Mouse (Mus musculus): ENCODE measurements around the gene Exoc8.

The Exoc8 gene

DNA sequence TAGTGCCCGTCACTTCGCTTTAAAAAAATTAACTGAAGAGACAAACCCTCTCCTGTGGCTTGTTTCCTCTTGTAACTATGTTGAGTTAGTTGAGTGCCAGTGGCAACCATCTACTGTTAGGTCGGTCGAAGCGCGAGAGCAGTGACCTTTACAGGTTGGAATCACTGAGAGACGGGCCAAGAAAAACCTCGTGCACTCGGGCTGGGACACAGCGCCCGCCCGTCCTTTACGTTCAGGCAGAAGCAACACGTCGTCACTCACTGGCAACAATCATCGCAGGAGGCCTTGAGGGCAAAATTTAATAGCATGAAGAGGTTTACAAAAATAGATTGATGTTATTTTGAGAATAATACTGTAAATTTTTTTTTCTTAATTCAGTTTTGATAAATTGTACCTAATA, 12.4 kb upstream of the Exoc8 start:
- no peak for DNase-seq (ENCODE audit: extremely low spot score, low spot score)

DNA sequence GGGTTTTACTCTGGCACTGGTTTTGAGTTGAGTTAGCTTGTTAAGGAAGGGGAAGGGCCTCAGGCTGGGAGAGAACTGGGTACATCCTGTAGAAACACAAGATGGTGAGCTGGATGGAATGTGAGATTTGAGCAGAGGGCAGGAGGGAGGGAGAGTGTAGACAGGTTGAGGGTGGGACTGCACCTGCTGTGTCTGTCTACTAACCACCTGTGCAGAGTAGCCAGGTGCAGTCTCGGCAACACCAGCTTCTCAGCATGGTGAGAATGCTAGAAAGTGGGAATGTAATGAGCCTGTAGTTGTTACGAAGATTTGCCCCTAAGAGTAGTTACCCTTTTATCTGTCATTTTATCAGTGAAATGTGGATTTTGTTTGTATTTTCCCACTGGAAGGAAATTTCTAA, 8.0 kb upstream of the Exoc8 start:
- no peak for DNase-seq (ENCODE audit: extremely low spot score, low spot score)

DNA sequence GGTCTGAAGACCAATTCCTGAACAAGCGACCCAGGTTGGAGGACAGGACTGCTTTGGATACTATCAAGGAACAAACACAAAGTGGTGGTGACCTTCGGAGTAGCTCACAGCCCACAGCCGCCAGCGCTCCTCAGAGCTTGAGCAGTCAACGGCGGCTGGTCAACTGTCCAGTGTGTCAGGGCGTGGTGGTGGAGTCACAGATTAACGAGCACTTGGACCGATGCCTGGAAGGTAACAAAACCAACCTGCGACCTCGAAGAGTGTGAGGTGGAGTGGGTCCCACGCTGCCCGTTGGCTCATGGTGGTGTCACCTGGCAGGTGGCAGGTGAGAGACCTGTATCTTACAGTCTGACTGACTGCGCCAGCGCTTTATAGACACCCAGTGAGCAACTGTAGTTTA, 5.7 kb upstream of the Exoc8 start:
- no peak for DNase-seq (ENCODE audit: extremely low spot score, low spot score)

DNA sequence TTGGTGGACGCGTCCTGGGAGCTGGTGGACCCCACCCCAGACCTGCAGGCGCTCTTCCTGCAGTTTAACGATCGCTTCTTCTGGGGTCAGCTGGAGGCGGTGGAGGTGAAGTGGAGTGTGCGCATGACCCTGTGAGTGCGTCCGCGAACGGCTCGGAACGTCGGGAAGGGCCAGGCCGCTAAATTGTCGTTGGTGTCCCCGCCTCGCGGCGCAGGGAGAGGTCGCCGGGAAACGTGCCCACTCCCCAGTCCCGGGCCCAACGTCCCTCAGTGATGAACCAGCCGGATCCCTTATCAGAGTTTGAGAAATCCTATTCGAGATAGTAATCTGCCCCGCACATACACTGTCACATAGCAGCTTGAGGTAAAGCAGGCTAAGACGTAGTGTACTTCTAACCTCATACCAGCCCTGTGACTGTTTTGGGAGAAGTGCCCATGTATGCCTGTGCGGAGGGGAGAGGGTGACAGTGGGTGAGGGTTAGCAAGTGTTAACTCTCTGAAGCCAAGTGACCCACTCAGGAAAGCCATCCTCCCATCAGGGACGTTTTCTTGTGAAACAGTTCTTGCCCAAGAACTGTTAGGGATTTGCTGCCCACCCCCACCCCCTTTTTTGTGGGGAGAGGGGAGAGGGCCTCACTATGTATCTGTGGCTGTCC, 873 bp upstream of the Exoc8 start:
- DNase-seq (ENCODE audit: extremely low spot score, low spot score) = no peak

DNA sequence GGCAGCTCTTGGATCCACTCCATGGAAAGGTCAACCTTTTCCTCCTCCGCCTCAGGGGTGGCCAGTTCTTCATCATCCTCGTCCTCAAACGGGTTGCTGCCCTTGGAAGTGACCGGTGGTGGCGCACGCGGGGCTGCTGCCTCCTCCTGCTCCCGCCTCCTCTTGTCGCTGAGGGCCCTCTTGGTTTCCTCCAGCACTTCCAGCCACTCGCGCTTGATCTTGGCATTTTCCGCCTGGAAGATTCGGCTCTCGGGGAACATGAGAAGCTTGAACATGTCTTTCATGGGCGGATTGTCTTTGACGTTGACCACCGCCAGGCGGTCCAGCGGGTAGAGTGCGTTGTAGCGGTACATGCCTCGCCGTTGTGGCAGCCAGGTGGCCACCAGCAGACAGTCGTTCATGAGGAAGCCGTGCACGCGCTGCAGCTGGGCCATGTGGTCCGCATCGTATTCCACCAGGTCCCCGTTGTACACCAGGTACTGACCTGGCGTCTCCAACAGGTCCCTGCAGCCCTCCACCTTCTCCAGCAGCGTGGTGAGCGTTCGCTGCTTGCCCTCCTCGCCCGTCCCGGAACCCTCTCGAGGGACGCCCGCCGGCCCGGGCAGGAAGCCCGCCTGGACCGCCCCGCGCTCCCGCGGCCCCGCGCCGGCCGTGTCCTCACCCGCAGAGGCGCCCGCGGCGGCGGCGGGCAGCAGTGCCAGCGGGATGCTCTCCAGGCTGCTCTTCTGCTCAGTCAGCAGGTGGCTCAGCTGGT, 696 bp downstream of the Exoc8 start:
- peak; percentile 68 for DNase-seq (ENCODE audit: extremely low spot score, low spot score)

DNA sequence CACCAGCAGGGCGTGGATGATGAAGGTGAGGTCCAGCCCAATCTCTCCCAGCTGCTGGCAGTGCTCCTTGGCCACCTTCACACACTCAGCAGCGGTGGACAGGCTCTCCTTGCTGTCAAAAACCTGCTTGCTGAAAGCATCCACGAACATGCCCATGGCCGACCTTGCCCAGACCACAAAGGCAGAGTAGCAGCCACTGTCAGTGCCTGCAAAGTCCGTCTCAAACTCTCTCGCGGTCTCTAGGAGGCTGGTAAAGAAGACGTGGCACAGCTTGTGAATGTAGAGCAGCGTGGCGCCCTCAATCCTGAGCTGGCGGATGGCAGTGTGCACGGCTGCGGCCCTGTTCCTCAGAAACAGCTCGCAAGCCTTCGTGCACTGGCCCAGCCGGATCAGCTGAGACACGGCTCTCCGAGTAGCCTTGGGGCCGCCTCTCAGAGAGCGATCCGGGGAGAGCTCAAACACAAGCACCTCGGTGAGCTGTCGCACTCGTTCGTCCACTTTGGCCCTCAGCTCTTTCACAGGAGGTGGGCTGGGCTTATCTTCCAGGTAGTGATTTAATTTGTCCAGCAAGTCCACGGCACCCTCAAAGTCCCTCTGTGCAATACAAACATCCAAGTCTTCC, 1.4 kb downstream of the Exoc8 start:
- DNase-seq (ENCODE audit: extremely low spot score, low spot score) = no peak

DNA sequence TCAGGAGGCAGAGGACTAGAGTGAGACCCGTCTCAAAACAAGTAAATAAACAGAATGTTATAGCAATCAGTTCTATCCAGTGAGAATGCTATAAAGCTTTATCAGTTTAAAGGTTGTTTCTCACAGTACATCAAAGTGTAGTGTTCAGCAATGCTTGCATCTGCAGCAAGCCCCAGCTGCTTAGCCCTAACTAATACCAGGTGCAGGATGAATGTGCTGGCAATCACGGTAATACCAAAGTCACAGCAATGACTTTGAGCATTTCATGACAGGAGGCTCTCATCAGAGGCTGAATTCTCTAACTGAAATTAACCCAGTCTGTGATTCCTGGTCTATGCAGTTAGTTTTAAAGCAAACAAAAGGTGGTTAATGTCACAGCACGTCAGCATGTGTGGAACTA, 4.9 kb downstream of the Exoc8 start:
- no peak for DNase-seq (ENCODE audit: extremely low spot score, low spot score)

DNA sequence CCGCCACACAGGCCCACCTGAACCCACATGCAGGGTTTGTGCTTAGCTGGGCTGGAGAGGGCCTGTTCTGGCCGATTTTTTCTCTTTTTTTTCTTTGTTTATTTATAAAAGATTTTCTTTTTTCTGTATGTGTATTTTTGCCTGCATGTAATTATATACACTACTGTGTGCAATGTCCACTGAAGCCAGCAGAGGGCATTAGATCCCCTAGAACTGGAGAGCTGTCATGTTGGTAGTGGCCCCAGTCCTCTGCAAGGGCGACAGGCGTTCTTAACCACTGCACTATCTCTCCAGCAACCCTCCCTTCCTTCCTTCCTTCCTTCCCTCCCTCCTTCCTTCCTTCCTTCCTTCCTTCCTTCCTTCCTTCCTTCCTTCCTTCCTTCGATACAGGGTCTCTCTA, 9.1 kb downstream of the Exoc8 start:
- DNase-seq (ENCODE audit: extremely low spot score, low spot score) = no peak

DNA sequence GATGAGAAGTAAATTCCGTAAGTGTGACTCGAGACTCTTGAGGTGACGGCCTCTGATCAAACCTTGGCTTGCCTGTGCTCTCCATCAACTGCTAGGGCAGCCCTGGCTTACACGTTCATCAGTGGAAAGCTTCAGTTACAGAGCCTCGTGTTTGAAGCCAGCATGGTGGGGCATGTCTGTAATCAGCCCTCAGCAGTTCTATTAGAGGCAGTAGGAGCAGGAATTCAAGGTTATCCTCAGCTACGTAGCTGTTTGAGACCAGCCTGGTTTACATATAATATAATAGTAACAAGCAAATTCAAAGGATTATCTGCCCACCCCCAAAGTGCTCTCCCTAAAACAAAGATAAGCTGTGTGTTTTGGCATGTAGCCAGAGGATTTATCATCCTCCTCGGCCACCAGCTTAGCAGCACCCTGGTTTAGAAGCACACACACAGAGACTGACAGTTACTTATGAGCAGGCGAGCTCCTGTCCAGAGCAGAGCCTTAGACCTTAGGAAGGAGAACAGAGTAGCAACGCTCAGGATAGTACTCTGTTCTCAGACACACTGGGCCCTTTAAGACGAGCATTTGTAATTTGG, 18.5 kb downstream of the Exoc8 start:
- no peak for DNase-seq (ENCODE audit: extremely low spot score, low spot score)

DNA sequence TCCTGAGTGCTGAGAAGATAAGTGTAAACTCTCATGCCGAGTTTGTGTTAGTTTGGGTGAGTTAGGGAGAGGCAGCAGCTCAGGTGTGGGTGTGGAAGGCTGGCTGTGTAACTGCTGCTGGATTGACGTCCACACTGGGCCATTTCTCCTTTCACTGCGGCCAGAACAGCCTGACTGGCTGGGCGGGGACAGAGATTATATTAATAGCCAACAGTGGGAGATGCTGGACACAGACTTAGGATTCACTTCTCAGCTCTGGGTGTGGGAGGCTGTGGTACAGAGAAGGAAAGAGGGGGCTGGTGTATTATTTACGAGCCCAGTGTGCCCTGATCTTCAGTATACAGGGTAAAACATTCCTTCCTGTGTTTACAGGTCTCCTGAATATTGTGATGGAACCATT, 19.4 kb downstream of the Exoc8 start:
- DNase-seq (ENCODE audit: extremely low spot score, low spot score) = no peak

DNA sequence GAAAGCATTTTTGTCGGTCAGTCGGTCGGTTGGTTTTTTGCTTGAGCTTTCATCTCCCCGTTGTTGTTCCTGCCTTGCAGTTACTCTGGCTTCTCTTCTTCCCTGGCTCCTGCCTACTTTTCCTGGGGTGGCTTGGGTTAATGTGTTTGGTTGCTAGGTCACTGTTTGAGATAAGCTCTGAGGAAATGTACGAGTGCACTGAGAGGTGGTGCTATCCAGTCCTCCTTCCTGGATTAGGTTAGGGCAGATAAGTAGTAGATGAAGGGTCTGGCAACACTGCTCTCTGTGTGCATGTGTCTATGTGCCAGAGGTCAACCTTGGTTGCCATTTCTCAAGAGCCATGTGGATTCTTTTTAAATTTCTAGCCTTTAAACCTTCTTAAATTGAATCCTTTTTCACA, 24.8 kb downstream of the Exoc8 start:
- DNase-seq (ENCODE audit: extremely low spot score, low spot score) = no peak

DNA sequence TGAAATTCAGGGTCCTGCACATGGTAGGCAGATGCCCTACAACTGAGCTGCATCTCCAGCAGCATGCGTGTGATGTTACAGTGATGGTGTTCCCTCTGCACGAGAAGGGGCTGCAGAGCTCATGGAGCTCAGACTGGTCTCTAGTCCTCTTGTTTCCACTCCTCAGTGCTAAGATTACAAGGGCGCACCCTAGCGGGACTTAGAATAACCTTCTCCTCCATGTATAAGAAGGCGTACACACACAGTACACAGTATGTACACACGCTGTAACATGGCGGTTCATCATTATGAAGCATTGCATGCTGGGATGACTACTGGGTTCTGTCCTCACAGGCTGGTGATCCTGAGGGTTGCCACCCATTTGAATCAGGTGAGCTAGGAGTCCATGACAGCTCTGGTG, 25.4 kb downstream of the Exoc8 start:
- no peak for DNase-seq (ENCODE audit: extremely low spot score, low spot score)

DNA sequence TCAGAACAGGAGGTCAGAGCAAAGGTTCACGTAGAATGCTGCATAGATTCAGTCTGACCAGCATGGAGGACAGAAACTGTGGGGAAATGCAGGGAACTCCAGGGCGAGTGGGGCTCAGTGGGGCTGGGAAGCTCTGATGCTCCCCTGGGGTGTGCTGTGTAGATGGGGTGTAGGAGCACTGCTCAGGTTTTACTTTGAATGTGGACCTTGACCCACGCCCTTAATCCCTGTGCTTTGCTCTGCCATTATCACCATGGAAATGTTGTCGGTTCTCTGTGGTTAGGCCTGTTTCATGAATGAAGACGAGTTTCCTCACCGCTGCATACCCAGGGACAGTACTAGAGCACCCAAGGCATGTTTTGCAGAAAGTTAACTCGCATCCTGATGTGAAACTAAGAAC, 26.0 kb downstream of the Exoc8 start:
- DNase-seq (ENCODE audit: extremely low spot score, low spot score) = no peak

DNA sequence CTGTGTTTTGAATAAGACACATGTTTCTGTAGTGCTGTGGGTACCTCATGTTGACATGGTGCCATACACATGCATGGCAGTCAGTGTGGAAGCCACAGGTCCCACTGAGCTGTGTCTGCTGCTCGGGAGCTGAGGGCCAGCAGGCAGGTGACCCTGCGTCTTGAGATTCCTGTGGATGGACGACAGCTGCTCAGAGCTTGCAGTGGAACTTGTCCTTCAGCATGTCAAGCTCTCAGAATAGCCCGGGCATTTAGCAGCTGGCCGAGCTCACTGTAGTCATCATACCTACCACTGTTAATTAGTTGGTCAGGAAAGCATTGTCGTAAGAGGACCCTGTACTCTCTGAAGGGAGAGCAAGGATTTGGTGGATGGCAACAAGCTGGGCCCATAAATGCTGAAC, 27.8 kb downstream of the Exoc8 start:
- DNase-seq (ENCODE audit: extremely low spot score, low spot score) = no peak

DNA sequence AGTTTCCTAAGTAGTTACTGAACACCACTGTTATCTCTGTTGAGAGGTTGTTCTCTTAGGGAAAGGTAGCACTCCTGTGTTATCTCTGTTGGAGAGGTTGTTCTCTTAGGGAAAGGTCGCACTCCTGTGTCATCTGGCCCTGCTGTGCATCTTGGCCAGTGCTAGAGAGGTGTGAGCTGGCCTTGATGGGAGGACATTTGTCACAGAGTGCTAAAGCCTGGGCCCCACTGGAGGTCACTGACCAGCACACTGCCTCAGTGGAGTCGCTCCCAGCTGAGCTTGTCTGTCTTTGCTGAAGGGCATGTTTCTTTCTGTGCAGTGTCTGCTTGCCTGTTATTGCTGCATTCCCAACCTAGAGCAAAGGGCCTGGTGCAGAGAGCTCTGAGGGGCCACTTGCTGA, 30.4 kb downstream of the Exoc8 start:
- DNase-seq (ENCODE audit: extremely low spot score, low spot score) = no peak

DNA sequence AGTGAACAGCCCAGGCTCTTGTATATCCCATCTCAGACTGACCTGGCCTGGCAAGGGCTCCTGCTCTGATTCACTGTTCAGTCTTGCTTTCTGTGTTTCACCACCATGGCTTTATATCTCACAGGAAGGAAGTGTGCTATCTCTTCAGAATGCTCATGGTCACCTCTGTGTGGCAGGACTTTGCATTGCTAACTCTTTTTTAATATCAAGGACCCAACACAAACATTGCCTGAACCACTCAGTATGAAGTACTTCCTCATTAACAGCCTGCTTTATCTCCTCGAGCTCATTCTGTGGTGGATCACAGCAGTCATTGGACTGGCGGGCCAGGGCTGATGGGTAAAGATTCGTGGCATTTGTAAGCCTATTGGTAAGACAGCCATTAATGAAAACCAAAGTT, 30.8 kb downstream of the Exoc8 start:
- no peak for DNase-seq (ENCODE audit: extremely low spot score, low spot score)

DNA sequence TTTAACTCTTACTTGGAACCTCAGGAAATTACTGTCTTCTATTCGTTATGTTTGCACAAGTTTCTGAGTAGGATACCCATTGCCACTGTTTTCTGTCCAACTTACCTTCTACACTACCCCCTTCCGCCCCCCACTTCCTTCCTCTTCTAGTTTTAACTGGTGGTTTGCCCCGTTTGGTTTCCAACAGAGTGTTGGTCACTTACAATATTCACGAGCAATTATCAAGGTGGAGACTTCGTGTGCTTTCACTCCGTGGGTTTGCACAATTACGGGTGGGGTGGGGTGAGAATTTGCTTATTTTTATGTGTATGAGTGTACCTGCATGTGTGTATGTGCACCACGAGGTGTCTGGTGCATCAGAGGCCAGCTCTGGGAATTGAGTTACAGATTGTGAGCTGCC, 33.8 kb downstream of the Exoc8 start:
- DNase-seq (ENCODE audit: extremely low spot score, low spot score) = peak; percentile 27

DNA sequence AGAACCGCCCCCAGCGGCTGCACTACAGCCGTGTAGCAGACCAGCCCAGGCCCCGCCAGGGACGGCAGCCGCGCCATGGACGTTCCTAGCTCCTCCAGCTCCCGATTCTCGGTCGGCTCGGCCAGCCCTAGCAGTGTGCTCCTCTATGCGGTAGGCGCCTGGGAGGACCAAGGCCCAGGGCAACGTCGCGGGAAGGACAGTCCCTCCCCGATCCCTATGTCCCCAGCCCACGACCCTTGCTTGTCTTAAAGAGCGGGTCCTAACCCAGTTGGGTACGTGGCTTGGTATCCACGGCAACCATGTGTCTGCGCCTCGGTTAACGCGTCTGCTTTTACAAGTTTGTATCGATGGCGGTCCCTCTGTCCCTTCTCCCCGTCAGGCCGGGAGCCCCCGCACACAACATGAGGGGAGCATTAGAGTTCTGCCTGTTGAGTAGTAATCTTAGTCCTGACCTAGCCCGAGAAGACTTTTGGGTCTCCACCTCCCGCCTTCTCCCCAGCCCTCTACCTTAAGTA, 34.3 kb downstream of the Exoc8 start:
- no peak for DNase-seq (ENCODE audit: extremely low spot score, low spot score)

DNA sequence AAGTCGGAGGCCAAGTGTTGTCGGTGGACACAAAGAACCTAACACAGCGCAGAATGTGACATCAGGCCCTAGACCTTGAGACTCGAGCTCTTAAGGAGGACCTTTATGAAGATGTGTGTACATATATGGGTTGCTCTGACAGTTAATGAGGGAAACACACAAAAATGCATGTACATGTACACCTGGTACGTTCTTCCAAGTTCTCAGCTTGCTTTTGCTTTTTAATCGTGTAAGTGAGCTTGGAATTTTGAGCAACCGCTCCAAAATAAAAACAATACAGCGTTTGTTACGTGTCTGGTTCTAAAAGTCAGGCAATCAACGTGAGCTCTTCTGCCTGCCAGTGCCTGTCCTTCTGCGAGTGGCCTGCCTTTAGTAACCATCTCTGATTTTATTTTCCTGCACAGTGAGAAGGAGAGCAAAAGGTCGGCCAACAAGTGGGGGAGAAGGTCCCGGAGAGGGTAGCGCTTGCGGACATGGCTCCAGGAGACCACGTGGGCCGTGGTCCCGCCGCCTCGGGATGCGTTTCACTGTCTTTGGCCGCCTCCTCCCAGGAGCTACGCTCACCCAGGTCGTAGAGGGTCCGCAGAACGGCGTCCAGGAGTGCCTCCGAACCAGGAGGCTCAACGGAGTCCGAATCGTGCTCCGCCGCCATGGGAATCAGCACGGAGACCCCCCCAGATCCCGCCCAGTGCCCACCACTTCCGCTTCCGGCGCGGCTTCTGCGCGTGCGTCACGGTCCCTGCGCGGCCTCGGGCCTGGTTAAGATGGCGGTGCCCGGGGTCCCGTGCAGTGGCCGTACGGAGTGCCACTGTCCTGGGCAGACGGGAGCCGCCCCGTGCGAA, 35.0 kb downstream of the Exoc8 start, which contains the start of the genes Gnpat and 2810004N23Rik:
Gnpat (plus strand) TSS at position 713 of the 842 bp plus-strand sequence.
2810004N23Rik (minus strand) TSS at position 800 of the 842 bp plus-strand sequence.
- peak; percentile 98 for DNase-seq (ENCODE audit: extremely low spot score, low spot score)

DNA sequence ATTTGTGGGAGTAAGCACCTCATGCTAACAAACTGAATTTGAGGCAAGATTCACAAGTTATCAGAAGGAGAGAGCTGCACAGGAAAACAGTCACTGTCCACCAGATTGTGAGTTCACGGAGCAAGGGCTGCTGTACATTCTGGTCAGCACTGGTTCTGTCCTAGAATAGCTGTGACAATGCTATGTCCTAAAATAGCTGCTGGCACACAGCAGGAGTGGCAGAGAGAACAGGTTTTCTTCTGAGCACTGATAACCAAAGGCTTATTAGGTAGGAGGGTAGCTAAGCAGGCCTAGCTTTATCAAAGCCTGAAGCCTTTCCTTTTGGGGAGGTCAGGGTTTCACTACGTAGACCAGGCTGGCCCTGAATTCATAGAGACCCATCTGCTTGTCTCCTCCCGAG, 37.3 kb downstream of the Exoc8 start:
- no peak for DNase-seq (ENCODE audit: extremely low spot score, low spot score)

DNA sequence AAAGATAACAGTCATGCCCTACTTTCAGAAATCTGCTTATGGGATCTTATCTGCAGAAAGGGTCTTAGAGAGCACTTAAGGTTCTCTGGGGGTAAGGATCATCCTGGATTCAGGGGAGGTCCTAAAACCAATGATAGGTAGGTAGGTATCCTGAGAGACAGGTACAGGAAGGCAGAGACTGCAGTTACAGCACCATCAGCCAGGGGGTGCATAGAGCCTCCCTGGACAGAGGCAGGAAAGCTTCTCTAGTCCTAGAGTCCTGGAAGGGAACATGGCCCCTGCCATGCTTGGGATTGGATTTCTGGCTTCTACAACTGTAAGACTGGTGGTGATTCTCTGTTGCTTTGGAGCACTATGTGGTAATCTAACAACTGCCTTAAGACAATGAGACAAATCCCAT, 38.0 kb downstream of the Exoc8 start:
- no peak for DNase-seq (ENCODE audit: extremely low spot score, low spot score)

All from neural tube, embryonic 10.5 days (tissue).